Mouse (Mus musculus) kidney, embryonic 16.5 days (tissue): ENCODE data around the gene Slc15a4. TPM values are rescaled to one million over a fixed set of nuclear protein-coding genes. Genes with fewer than 3 reads are reported as not detected.

Experiments
- ATAC-seq: fragments of 200-750 bp; cut with Nextera tagmentation; 2 replicates; pipeline ENCODE4 v1.8.0; 2017; ENCODE audit warnings: moderate TSS enrichment; ENCODE audit not compliant: low FRiP score, low TSS enrichment
- H3K27ac ChIP-seq: fragments of 300-500 bp; sonication (generic); 2 replicates; pipeline ENCODE4 v1.5.1; 2014; ENCODE audit warnings: low read length
- H3K27me3 ChIP-seq: fragments of 300-500 bp; sonication (generic); 2 replicates; pipeline ENCODE4 v1.6.1; 2014; ENCODE audit warnings: low read length, control low read depth, mixed read lengths; ENCODE audit not compliant: insufficient read depth
- H3K36me3 ChIP-seq: fragments of 300-500 bp; sonication (generic); 2 replicates; pipeline ENCODE4 v1.6.1; 2014; ENCODE audit warnings: low read length, control low read depth, mixed read lengths; ENCODE audit not compliant: insufficient read depth
- H3K4me1 ChIP-seq: fragments of 300-500 bp; sonication (generic); 2 replicates; pipeline ENCODE4 v1.6.1; 2014; ENCODE audit warnings: low read length, control low read depth, mixed read lengths; ENCODE audit not compliant: insufficient read depth
- H3K4me2 ChIP-seq: fragments of 300-500 bp; sonication (generic); replicated peaks from 2 replicates; pipeline ENCODE4 v1.6.1; 2014; ENCODE audit warnings: low read depth, low read length
- H3K4me3 ChIP-seq: fragments of 300-500 bp; sonication (generic); 2 replicates; pipeline ENCODE4 v1.5.1; 2014; ENCODE audit warnings: mild to moderate bottlenecking, low read length
- H3K9ac ChIP-seq: fragments of 300-500 bp; sonication (generic); replicated peaks from 2 replicates; pipeline ENCODE4 v1.6.1; 2014; ENCODE audit warnings: low read length
- H3K9me3 ChIP-seq: fragments of 300-500 bp; sonication (generic); 2 replicates; pipeline ENCODE4 v1.6.1; 2016; ENCODE audit warnings: low read length, control low read depth
- WGBS: fragments of 180-500 bp; shearing (Covaris S2); extraction: QIAGEN DNeasy Blood & Tissue Kit; methylation state at CpG from one replicate; pipeline ENCODE4 v1.1.7; 2014; 5-methylcytosine and 5-hydroxymethylcytosine counted together
- polyA plus RNA-seq: library from polyadenylated mRNA; unstranded; fragments of >200 nt; fragmentation: Nextera tagmentation; extraction: Ambion mirVana; gene quantifications from 2 replicates; pipeline ENCODE4 v1.2.1, GENCODE M21; 2015

The Slc15a4 gene
- 20.5 and 23.3 TPM in 2 replicates for polyA plus RNA-seq

GRCm38 (mm10) chr5:127632167-127633145, at the start of gene Slc15a4, which contains the start of gene Glt1d1:
TSS of gene Slc15a4 (minus strand) at chr5:127632897.
TSS of gene Glt1d1 (plus strand) at chr5:127632262.
- no peaks in the 10 kb centered on the region for H3K36me3 ChIP-seq
- peak within 1 kb of the TSS; percentile 72 for H3K4me2 ChIP-seq
- no peaks in the 10 kb centered on the region for H3K4me1 ChIP-seq
- peak within 1 kb of the TSS; percentile 48 for H3K4me3 ChIP-seq
- peaks cover 29% of the 10 kb centered on the region for H3K27me3 ChIP-seq
- ATAC-seq, result peak; percentile 78
- H3K27ac ChIP-seq, result no peak within 1 kb of the TSS
- WGBS, result under 1% methylated on average over 57 of the region's 62 CpGs
- H3K9me3 ChIP-seq, result no peaks in the 10 kb centered on the region
- H3K9ac ChIP-seq, result peak within 1 kb of the TSS; percentile 64

DNA sequence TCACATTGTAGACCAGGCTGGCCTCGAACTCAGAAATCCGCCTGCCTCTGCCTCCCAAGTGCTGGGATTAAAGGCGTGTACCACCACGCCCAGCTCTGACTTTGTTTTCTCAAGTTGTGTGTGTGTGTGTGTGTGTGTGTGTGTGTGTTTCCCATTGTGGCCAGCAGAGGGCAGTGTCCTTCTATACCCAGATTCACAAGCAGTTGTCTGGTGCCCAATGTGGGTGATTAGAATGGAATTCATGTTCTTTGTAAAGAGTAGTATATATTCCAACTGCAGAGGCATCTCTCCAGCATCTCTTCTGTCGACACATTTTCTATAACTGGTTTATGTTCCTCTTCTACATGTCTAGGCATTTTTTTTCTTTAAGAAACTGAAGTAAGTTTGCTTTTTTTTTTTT, 45.8 kb upstream of the Slc15a4 start:
- 97% methylated on average over 5 of the region's 5 CpGs for WGBS
- no peak for ATAC-seq
- Histone ChIP-seq H3K27me3 (no peaks in the 10 kb centered on the region), H3K4me3 (no peak overlapping the region), H3K27ac (no peak overlapping the region), H3K4me2 (no peak overlapping the region), H3K4me1 (no peaks in the 10 kb centered on the region), H3K36me3 (no peaks in the 10 kb centered on the region), H3K9me3 (no peaks in the 10 kb centered on the region; the same call in 1 of the 2 replicates), H3K9ac (no peak overlapping the region)

DNA sequence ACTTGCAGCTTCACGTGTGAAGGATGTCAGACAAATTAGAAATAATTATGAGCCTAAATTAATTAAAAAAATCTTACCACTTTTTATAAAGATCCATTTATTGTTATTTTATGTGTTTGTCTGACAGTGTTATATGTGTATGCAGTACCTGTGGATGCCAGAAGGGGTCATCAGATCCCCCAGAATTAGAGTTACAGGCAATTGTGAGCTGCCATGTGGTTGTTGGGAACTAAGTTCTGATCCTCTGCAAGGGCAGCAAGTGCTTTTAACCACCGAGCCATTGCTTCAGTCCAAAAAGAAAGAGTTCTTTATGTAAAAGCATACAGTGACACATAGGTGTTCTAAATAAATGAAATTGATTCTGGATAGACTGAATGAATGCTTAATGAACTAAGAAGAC, 44.9 kb upstream of the Slc15a4 start:
- Histone ChIP-seq H3K4me2 (no peak overlapping the region), H3K9ac (no peak overlapping the region), H3K36me3 (no peaks in the 10 kb centered on the region), H3K9me3 (no peaks in the 10 kb centered on the region; the same call in 1 of the 2 replicates), H3K4me1 (no peaks in the 10 kb centered on the region), H3K27ac (no peak overlapping the region), H3K27me3 (no peaks in the 10 kb centered on the region), H3K4me3 (no peak overlapping the region)
- 95% methylated on average over 2 of the region's 2 CpGs for WGBS
- ATAC-seq, result no peak

- H3K27me3 ChIP-seq, result no peaks in the 10 kb centered on the region
- H3K4me3 ChIP-seq, result no peak overlapping the region
- no peak overlapping the region for H3K4me2 ChIP-seq
- H3K9ac ChIP-seq, result no peak overlapping the region
- no peaks in the 10 kb centered on the region for H3K36me3 ChIP-seq
- H3K9me3 ChIP-seq, result no peaks in the 10 kb centered on the region; the same call in 1 of the 2 replicates
- H3K27ac ChIP-seq, result no peak overlapping the region
- ATAC-seq, result no peak
- no peaks in the 10 kb centered on the region for H3K4me1 ChIP-seq
- 91% methylated on average over 8 of the region's 8 CpGs for WGBS
Measured at GRCm38 (mm10) chr5:127673913-127674312, 41.2 kb upstream of the Slc15a4 start.

- Histone ChIP-seq H3K4me1 (no peaks in the 10 kb centered on the region), H3K9ac (no peak overlapping the region), H3K4me3 (no peak overlapping the region), H3K9me3 (peaks cover 8% of the 10 kb centered on the region; the same call in 1 of the 2 replicates), H3K27ac (no peak overlapping the region), H3K36me3 (no peaks in the 10 kb centered on the region), H3K27me3 (no peaks in the 10 kb centered on the region), H3K4me2 (no peak overlapping the region)
- WGBS, result 90% methylated on average over 5 of the region's 5 CpGs
- ATAC-seq, result no peak
Measured at GRCm38 (mm10) chr5:127660979-127661378, 28.3 kb upstream of the Slc15a4 start.

- Histone ChIP-seq H3K4me3 (no peak overlapping the region), H3K9me3 (peaks cover 8% of the 10 kb centered on the region; the same call in 1 of the 2 replicates)
- 78% methylated on average over 5 of the region's 5 CpGs for WGBS
Measured at GRCm38 (mm10) chr5:127660267-127660666, 27.6 kb upstream of the Slc15a4 start.

DNA sequence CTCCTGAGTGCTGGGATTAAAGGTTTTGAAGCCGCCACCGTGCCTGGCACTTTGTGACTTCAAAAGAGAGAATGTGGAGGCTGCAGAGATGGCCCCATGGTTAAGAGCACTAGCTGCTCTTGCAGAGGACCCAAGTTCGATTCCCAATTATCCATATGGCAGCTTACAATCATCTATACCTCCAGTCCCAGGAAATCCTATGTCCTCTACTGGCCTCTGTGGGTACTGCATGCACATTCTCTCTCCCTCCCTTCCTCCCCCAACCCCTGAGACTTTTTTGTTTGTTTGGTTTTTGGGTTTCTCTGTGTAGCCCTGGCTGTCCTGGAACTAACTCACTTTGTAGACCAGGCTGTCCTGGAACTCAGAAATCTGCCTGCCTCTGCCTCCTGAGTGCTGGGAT, 26.6 kb upstream of the Slc15a4 start:
- 87% methylated on average over 3 of the region's 3 CpGs for WGBS

More at GRCm38 (mm10) chr5:127660267-127660666, 27.6 kb upstream of the Slc15a4 start:
- Histone ChIP-seq H3K4me1 (no peaks in the 10 kb centered on the region), H3K36me3 (no peaks in the 10 kb centered on the region), H3K27ac (no peak overlapping the region), H3K4me2 (no peak overlapping the region), H3K27me3 (no peaks in the 10 kb centered on the region), H3K9ac (no peak overlapping the region)
- no peak for ATAC-seq

GRCm38 (mm10) chr5:127658257-127658656, 25.6 kb upstream of the Slc15a4 start:
- 81% methylated on average over 2 of the region's 2 CpGs for WGBS

More for the DNA sequence above, 26.6 kb upstream of the Slc15a4 start:
- Histone ChIP-seq H3K9ac (no peak overlapping the region), H3K9me3 (peaks cover 8% of the 10 kb centered on the region; the same call in 1 of the 2 replicates), H3K4me3 (no peak overlapping the region), H3K4me2 (no peak overlapping the region), H3K27me3 (no peaks in the 10 kb centered on the region), H3K4me1 (no peaks in the 10 kb centered on the region), H3K36me3 (no peaks in the 10 kb centered on the region), H3K27ac (no peak overlapping the region)
- ATAC-seq, result no peak

GRCm38 (mm10) chr5:127649077-127649476, 16.4 kb upstream of the Slc15a4 start:
- Histone ChIP-seq H3K9me3 (0 out of 2 replicates have a peak, but pooled peaks cover 1% of the 10 kb centered on the region), H3K4me2 (no peak overlapping the region), H3K4me3 (no peak overlapping the region), H3K4me1 (no peaks in the 10 kb centered on the region), H3K9ac (no peak overlapping the region), H3K36me3 (no peaks in the 10 kb centered on the region), H3K27ac (no peak overlapping the region), H3K27me3 (no peaks in the 10 kb centered on the region)
- ATAC-seq, result no peak

More at GRCm38 (mm10) chr5:127658257-127658656, 25.6 kb upstream of the Slc15a4 start:
- Histone ChIP-seq H3K4me1 (no peaks in the 10 kb centered on the region), H3K4me3 (no peak overlapping the region), H3K36me3 (no peaks in the 10 kb centered on the region), H3K9me3 (peaks cover 8% of the 10 kb centered on the region; the same call in 1 of the 2 replicates), H3K4me2 (no peak overlapping the region), H3K27ac (no peak overlapping the region), H3K27me3 (no peaks in the 10 kb centered on the region), H3K9ac (no peak overlapping the region)
- ATAC-seq, result no peak

- Histone ChIP-seq H3K9me3 (0 out of 2 replicates have a peak, but pooled peaks cover 4% of the 10 kb centered on the region), H3K27ac (no peak overlapping the region), H3K4me2 (no peak overlapping the region), H3K4me1 (no peaks in the 10 kb centered on the region), H3K27me3 (no peaks in the 10 kb centered on the region), H3K4me3 (no peak overlapping the region), H3K36me3 (no peaks in the 10 kb centered on the region), H3K9ac (no peak overlapping the region)
- no peak for ATAC-seq
- 71% methylated on average over 6 of the region's 6 CpGs for WGBS
Measured at GRCm38 (mm10) chr5:127648046-127648445, 15.3 kb upstream of the Slc15a4 start.
